Mouse (Mus musculus) testis, adult 2 months (tissue): ENCODE measurements around the gene Fev. TPM values are rescaled to one million over a fixed set of nuclear protein-coding genes. Genes with fewer than 3 reads are reported as not detected.

Source experiments
- H3K27ac ChIP-seq: fragments of 200-500 bp; 2 replicates; pipeline ENCODE4 v1.5.1; 2012; ENCODE audit warnings: low read depth, low read length; ENCODE audit not compliant: control insufficient read depth, insufficient read depth
- H3K27me3 ChIP-seq: fragments of 200-500 bp; 2 replicates; pipeline ENCODE4 v1.6.1; 2012; ENCODE audit warnings: mild to moderate bottlenecking, low read length, moderate library complexity; ENCODE audit not compliant: control insufficient read depth, insufficient read depth
- H3K36me3 ChIP-seq: fragments of 200-500 bp; 2 replicates; pipeline ENCODE4 v1.6.1; 2012; ENCODE audit warnings: mild to moderate bottlenecking, low read length; ENCODE audit not compliant: control insufficient read depth, insufficient read depth
- H3K4me1 ChIP-seq: fragments of 200-500 bp; 2 replicates; pipeline ENCODE4 v1.6.1; 2012; ENCODE audit warnings: low read length; ENCODE audit not compliant: control insufficient read depth, insufficient read depth
- H3K4me3 ChIP-seq: fragments of 200-500 bp; 2 replicates; pipeline ENCODE4 v1.5.1; 2012; ENCODE audit warnings: low read depth, mild to moderate bottlenecking, low read length, moderate library complexity, mixed read lengths; ENCODE audit not compliant: control insufficient read depth
- CTCF ChIP-seq: fragments of 200-500 bp; IDR thresholded peaks from 2 replicates; pipeline ENCODE4 v1.5.1; 2012; ENCODE audit warnings: low read depth, mild to moderate bottlenecking, inconsistent platforms, low read length, moderate library complexity; ENCODE audit not compliant: control insufficient read depth, insufficient read depth, insufficient replicate concordance
- POLR2A ChIP-seq: fragments of 200-500 bp; IDR thresholded peaks from 2 replicates; pipeline ENCODE4 v1.6.1; 2012; ENCODE audit warnings: low read depth, mild to moderate bottlenecking, inconsistent platforms, low read length, moderate library complexity; ENCODE audit not compliant: control insufficient read depth
- polyA plus RNA-seq: library from polyadenylated mRNA; depleted of rRNA; stranded (reverse); fragments of >200 nt; gene quantifications from 2 replicates; pipeline ENCODE4 v1.2.3, GENCODE M21; 2012

The Fev gene
- polyA plus RNA-seq, 1 experiment: 3.1 TPM

- no peak overlapping the region for H3K4me3 ChIP-seq
- TF ChIP-seq CTCF: no peak
- TF ChIP-seq POLR2A: 0 out of 2 replicates have a peak, but pooled peaks have one; percentile 20
- peaks cover 24% of the 10 kb centered on the region for H3K4me1 ChIP-seq
- H3K27me3 ChIP-seq: no peaks in the 10 kb centered on the region
- no peak overlapping the region for H3K27ac ChIP-seq
- H3K36me3 ChIP-seq: no peaks in the 10 kb centered on the region; the same call in 1 of the 2 replicates
These were observed 15.4 kb upstream of the Fev start for GRCm38 (mm10) chr1:74900341-74901285.

GRCm38 (mm10) chr1:74898656-74899431 lies 13.6 kb upstream of the Fev start:
- H3K27me3 ChIP-seq: no peaks in the 10 kb centered on the region
- TF ChIP-seq POLR2A (no peak), CTCF (no peak)
- H3K4me1 ChIP-seq: peaks cover 23% of the 10 kb centered on the region
- H3K27ac ChIP-seq: no peak overlapping the region
- H3K36me3 ChIP-seq: no peaks in the 10 kb centered on the region; the same call in 1 of the 2 replicates
- H3K4me3 ChIP-seq: no peak overlapping the region

GRCm38 (mm10) chr1:74897976-74898375 lies 12.8 kb upstream of the Fev start:
- peaks cover 22% of the 10 kb centered on the region for H3K4me1 ChIP-seq
- H3K27me3 ChIP-seq: no peaks in the 10 kb centered on the region
- H3K4me3 ChIP-seq: no peak overlapping the region
- no peaks in the 10 kb centered on the region for H3K36me3 ChIP-seq
- TF ChIP-seq CTCF (no peak), POLR2A (no peak)
- no peak overlapping the region for H3K27ac ChIP-seq

GRCm38 (mm10) chr1:74894966-74895365 lies 9.7 kb upstream of the Fev start:
- H3K4me3 ChIP-seq: no peak overlapping the region
- peaks cover 16% of the 10 kb centered on the region for H3K4me1 ChIP-seq
- TF ChIP-seq POLR2A (no peak), CTCF (peak; percentile 62; the same call in 1 of the 2 replicates)
- H3K27me3 ChIP-seq: no peaks in the 10 kb centered on the region
- no peaks in the 10 kb centered on the region for H3K36me3 ChIP-seq
- H3K27ac ChIP-seq: no peak overlapping the region

GRCm38 (mm10) chr1:74893134-74893855 lies 8.1 kb upstream of the Fev start, which contains the start of gene Cryba2:
Cryba2 (minus strand) TSS chr1:74893143.
- Histone ChIP-seq H3K4me3 (peak within 1 kb of the TSS; percentile 7; the same call in 1 of the 2 replicates), H3K27ac (no peak within 1 kb of the TSS), H3K4me1 (peaks cover 13% of the 10 kb centered on the region), H3K27me3 (no peaks in the 10 kb centered on the region), H3K36me3 (no peaks in the 10 kb centered on the region)
- no peak for TF ChIP-seq POLR2A
- peak; percentile 55; the same call in 1 of the 2 replicates for TF ChIP-seq CTCF

- TF ChIP-seq CTCF (no peak), POLR2A (no peak)
- Histone ChIP-seq H3K36me3 (no peaks in the 10 kb centered on the region), H3K27ac (no peak overlapping the region), H3K4me1 (peaks cover 7% of the 10 kb centered on the region), H3K4me3 (no peak overlapping the region), H3K27me3 (no peaks in the 10 kb centered on the region)
These were observed 7.3 kb upstream of the Fev start for GRCm38 (mm10) chr1:74892351-74893133.
